Mouse (Mus musculus): Measurements from ENCODE around the gene Id4. TPM values are rescaled to one million over a fixed set of nuclear protein-coding genes. Genes with fewer than 3 reads are reported as not detected.

Gene Id4
- polyA plus RNA-seq (2012; rRNA removed; ENCODE audit: low replicate concordance) = 7.3 and 7.4 TPM in 2 replicates

DNA sequence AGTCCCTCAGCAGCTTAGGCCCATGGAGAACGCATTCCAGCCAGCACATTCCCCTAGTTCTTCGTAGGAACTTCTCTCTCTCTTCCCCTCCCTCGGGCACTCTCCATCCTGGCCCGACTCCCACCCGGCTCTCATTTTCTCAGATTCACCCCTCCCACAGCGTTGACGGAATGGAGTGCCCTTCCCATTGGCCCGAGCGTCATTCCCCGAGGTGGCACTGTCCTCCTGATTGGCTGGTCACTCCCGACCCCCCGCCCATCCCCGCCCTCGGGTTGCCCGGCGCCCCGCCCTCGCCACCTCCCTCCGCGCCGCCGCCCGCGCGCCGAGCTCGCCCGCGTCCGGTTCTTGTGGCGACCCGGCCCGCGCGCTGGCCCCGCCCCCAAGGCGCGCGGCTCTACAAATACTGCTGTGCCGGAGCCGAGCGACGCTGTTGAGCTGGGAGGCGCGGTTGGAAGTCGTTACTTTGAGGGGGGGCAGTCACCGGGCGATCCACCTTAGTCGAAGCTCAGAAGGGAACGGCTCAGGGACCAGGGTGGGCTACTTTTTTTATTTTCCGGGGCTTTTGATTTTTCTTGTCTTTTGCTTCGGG is at the start of gene Id4:
Gene Id4, plus strand, starts transcription at position 539 of the 589 bp plus-strand sequence.

